Mouse (Mus musculus) inflammation-experienced regulatory T-cells, adult 6 months (primary cell): ENCODE measurements around the gene Arpc5l. TPM values are rescaled to one million over a fixed set of nuclear protein-coding genes. Genes with fewer than 3 reads are reported as not detected.

Experiments
- polyA plus RNA-seq, 3 experiments: library from polyadenylated mRNA; unstranded; fragments of 100-300 nt; shearing (Covaris generic); gene quantifications; one replicate each; pipeline ENCODE4 v1.2.1; 2017

Gene Arpc5l
- polyA plus RNA-seq, 3 experiments from 2014 or later = 111 to 141 (median 119) TPM

Other genes with a start within 250 kb of the Arpc5l start
- gene Nr6a1, start 77.7 kb upstream of the Arpc5l start, polyA plus RNA-seq = under 1 TPM; 0.37 to 0.63 (median 0.54) TPM
- under 1 TPM in 1 of 3 experiments, not detected in 2; 0.12 TPM for gene Olfml2a, start 73.4 kb upstream of the Arpc5l start, polyA plus RNA-seq
- gene Wdr38, start 7.9 kb upstream of the Arpc5l start, polyA plus RNA-seq = 1 to 10 TPM in 1 of 3 experiments, under 1 TPM in 2; 0.28 to 1.5 (median 0.63) TPM
- 1,000 to 10,000 TPM; 1,176 to 2,203 (median 2,023) TPM for gene Rpl35, start 276 bp downstream of the Arpc5l start, polyA plus RNA-seq
- gene Golga1, start 60.2 kb downstream of the Arpc5l start, polyA plus RNA-seq = 10 to 100 TPM; 24.0 to 38.2 (median 35.3) TPM
- gene Scai, start 185.4 kb downstream of the Arpc5l start, polyA plus RNA-seq = 10 to 100 TPM in 2 of 3 experiments, 1 to 10 TPM in 1; 9.7 to 21.0 (median 14.3) TPM
- 100 to 1,000 TPM; 113 to 155 (median 122) TPM for gene Ppp6c, start 221.1 kb downstream of the Arpc5l start, polyA plus RNA-seq